Mouse (Mus musculus): ENCODE data around the gene Cdh22.

Gene Cdh22

DNA sequence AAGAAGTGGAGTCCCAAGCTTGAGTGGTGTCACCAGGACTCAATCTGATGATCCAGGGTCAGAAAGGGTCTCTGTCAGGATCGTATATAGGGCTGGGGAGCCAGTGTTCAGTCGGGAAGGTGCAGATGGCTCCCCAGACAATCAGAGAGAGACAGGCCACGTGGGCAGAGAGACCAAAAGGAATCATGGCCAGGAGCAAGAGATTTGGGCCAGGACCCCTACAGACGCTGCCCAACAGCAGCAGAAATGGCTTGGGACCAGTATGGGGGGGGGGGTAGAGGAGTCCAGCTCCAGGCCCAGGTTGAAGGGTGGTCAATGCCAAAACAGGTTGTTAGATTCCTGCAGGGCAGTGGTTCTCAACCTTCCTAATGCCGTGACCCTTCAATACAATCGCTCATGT is 29.2 kb downstream of the Cdh22 start:
- DNase-seq: no peak

DNA sequence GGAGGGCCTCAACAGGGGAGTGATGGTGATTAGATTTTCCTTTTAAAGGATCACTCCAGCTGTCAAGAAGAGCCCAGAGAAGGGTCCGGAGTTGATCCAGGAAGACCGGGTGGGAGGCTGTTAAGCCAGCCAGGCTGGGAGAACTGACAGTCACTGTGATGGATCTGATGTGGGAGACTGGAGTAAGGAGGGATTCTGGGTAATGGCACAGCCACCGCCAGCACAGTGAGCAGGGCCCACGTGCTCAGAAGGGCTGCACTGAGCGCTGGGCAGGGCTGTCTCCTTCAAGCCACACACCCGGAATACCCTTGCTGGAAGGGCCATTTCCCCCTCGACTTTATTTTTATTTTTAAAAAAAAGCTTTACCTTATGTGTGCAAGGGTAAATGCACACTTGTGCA is 29.7 kb downstream of the Cdh22 start:
- peak; percentile 63 for DNase-seq

DNA sequence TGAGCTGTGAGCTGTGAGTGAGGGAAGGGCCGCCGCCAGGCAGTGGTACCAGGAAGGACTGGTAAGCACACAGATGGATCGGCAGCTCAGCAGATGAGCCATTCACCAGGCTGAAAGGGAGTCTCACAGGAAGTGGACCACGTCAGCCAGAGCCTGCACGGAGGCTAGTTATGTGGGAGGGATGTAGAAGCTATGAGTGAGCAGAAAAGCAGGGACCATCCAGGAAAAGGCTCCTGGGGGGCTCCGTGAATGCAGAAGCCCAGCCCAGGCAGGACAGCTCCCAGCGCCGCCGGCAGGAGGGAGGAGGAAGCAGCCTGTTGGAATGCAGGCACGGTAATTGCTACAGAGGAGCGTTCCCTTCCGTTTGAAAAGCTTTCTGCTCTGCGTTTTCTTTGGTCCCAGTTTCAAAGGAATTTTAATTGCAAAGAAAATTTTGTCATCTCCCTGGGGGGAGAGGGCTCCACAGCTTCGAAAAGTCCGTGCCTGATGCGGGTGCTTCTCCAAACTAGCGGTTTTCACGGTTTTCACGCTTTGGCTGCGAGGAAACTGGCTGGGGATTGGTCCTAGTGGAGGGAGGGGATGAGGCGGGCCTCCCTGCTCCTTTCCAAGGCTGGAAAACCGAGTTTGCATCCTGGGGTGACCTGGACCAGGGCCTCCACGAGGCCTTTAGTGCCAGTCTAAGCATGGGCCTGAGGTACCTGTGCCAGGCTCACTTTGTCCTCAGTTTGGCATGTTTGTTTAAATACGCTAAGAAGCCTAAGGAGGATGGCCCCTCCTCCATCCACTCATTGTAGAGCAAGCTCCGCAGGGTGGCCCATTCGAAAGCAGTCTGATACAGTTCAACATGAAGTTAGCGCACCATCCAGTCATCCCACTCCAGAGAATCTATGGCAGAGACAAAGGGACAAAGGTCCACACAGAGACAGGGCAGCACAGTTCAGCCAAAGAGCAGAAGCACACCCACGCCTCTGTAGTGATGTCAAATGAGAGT is 32.6 kb downstream of the Cdh22 start:
- DNase-seq: peak; percentile 84

DNA sequence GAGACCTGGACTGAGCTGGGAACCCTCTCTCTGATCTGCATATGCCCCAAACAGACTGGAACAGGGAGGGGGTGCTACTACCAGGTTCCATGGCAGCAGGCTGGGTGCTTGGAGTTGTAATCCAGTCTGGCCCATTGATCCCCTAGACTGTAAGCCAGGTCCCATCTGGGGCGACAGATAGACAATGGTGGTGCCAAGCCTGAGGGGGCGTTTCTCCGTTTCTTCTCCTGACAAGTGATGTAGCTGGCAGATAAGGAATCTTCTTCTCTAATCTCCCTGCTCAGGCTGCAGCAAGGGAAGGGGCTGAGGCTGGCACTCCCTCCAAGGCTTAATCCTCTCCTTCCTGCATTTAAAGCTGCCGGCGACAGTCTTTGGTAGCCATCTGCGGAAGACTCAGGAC is 37.1 kb downstream of the Cdh22 start:
- DNase-seq: no peak

DNA sequence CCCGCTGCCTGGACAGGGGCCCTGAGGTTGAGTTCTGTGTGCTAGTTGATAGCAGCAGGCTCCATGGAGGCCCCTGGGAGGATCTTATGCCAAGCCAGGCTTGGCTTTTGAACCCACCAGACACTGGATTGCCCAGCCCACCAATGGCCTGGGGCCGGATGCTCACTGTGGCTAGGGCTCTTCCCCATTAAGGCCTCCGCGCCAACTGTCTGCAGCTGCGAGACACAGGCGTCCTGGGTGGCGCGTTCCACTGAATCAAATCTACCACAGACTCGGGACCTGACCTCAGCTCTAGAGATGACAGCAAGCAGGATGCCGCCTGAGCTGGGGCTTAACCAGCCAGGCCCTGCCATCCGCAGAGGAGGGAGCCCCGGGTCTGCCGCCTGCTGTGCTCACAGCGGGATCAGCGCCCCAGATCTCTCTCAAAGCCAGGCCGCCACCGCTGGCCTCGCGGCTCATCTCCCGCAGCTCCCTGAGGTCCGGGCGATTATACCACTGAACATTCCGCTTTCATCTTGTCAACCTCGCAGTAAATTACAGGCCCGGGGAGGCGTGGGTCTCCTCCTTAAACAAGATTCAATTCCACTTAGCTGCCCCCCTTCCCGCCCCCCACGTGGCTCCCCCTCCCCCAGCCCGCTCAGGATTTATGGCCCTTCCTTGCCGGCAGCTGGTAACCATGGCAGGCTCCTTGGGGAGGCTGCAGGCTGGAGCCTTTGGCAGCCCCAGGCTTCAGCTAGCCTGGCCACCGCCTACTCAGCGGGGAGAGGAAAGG is 39.1 kb downstream of the Cdh22 start:
- DNase-seq: no peak

DNA sequence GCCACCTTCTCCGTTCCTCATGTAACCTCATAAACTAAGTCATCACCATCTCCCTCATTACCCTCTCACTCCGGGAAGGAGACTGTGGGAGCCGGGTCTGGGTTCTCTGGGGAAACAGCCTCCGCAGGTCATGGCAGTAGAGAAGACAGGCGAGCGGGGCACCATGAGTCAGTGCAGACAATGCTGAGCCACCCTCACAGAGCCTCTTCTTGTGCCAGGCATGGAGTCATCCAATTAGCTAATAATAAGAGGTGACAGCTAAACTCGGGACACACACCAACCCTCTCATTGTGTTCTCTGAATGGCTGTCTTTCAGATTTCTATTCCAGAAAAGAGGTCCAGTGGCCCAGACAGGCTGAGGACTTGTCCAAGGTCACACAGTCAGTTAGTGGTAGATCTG is 43.2 kb downstream of the Cdh22 start:
- no peak for DNase-seq

DNA sequence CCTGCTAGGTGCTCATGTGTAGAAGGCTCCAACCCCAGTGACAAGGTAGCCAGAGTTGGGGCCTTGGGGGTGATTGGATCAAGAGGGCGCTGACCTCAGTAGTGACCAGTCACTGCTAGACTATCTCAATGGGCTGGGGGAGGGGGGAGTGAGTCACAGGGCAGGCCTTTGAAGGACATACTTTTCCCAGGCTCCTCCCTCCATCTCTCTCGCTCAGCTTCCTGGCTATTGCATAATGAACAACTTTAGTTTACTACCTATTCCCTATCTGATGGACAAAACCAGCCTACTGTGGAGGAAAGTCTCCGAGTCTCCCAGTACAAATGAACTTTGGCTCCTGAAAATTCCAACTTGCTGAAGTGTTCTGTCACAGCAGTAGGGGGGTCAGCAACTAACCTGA is 45.1 kb downstream of the Cdh22 start:
- no peak for DNase-seq

DNA sequence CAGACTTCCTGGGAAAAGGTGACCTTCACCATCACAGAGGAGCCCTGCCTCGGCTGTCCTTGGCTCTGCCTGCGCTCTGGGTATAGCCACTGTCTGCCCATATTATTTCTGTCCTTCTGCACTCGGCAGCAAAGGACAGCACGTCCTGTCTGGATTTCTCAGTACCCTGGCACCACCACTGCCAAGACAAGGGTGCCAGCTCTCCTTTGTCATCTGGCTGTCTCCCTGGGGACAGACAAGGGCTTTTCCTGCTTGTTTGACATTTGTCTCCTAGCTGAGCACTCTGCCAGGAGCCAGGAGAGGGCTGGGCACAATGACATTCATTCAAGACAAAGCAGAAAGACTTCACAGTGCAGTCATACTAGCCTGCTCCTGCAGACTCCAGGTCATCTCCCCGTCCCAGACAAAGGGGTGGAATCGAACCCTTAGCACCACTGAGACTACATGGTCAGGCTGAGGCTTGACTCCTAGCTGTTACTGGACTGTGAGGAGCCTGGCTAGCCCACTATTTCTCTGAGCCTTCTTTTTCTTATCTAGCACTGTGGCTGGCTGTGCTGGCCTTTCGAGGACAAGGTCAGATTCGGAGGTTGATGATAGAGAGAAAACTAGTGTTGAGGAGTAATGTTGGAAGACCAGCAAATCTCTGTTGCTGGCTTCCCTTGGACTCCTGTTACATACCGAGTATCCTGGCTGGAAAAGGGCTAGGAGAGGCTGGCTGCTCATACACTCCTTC is 46.8 kb downstream of the Cdh22 start:
- no peak for DNase-seq

DNA sequence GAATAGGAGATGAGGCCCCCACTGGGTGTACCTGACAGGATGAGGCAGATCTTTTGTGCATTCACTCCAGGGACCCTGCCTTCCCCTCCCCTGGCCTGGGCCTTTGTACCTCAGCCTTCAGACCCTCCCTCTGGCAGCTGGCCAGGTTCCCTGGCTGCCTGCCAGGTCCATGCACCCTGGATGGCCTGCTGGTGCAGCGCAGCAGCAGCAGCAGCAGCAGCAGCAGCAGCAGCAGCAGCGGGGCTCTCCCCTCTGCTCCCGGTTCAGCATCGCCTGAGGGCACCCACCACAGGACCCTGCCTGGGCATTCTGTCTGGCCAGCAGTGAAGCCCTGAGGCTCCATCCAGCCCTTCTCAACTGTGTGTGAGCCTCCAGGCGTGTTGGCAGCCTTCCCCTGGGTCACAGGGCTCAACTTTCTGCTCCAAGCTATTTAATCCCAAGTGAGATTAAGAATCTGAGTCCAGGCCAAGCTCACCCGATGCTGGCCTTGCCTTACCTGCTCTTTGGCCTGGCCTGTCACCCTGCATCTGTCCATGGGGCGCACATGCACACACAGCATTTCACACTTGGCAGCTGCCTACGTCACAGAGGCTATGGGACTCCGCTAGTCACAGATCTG is 50.5 kb downstream of the Cdh22 start:
- no peak for DNase-seq

DNA sequence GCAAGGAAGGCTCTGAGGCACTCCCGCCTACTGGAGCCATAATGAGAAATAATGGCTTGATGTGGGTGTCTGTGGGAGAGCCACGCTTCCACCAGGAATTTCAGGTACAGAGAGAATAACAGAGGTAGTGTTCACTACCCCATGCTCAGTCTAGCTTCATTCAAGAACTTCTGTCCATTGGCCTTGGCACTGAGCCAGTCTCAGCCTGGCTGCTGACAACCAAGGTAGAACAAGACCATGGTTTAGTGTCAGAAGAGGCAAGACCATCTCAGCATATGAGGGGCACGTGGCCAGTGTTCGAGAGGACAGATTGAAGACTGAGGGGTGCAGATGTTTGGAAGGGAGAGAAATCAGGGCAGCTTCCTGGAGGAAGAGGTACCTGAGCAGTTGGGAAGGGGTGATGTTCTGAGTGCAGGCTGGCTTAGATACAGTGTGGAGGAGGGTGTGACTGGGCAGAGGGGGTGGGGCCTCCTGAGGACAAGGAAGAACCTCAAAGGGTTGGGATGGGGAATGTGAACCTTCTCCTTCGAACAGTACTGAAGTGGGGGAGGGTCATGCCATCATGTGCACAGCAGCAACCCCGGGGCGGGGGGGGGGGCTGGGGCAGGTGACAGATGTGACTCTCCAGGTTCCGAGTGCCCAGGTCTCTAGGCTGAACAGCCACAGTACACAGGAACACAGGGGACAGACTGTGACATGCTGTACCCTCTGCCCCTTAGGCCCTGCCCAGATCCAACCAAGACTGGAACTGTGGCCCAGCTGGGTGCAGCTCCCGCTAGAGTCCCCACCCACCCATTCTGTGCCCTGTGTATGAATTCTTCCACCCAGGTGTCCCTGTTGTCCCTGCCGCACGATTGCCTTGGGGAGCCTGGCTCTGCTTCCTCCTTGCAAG is 52.3 kb downstream of the Cdh22 start:
- no peak for DNase-seq

DNA sequence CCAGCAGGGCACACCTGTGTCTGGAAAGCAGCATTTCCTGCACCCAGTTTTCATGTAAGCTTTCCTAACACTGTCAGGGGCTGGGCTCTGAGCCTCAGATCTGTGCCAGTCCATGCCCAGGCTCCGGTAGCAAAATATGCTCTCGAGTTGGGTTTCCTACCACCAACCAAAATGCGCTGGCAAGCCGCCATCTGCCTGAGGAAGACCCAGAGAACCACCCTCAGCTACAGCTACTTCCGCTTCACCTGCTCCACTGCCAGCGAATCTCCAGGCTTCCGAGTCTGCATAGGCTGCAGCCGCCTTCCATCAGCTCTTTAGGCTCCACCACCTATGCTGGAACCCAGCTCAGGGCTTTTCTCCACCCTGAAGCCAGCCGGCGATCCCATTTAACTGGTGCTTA is 55.4 kb downstream of the Cdh22 start:
- DNase-seq: no peak

DNA sequence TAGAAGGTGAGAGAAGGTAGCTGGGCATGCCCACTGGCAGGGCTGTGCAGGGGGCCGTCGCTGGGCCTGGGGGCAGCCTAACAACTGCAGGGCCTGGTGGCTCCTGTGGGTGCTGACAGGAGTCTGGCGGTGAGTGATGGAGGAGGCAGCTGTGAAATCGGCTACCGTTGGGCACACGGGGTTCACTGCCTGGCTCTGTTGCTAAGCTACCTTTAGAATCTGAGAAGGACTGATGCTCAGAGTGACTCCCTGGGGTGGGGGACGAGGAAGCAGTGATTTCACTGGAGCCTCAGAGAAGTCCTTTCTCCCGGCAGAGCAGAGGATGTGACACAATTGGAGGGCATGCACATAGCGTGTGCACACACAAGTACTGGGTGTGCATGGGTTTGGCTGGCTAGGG is 57.7 kb downstream of the Cdh22 start:
- DNase-seq: no peak

DNA sequence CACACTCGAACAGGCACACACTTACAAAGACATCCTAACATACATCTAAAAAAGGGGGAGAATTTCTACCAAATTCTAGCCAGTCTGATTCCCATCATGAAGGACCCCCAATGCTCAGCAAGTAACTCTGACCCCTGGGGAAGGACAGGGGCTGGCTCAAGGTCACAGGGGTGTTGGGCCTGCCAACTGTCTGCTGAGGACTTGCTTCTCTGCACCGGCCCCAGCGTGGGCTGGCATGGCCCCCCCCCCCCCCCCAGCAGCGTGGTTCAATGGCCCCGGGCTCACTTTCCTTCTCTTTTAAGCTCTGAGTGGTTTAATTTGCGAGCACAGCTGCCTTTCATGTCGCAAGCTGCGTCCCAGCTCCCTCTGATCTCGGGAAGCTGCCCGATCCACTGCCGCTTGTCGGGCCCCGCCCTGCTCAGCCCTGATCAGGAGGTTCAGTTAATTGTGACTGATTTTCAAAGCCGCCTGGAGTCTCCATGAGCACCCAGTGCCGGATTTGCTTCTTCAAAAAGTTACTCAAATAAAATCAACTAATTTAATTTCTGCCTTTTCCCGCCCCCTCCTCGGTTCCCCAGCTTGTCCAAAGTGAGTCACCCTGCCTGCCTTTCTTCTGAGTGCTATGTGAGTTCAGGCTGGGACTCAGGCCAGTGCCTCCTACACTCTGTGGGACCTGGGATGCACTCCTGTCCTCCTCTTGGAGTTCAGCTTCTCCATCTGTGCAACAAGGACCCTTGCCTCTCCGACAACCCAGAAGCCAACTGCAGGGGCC is 67.8 kb downstream of the Cdh22 start:
- DNase-seq: peak; percentile 82

DNA sequence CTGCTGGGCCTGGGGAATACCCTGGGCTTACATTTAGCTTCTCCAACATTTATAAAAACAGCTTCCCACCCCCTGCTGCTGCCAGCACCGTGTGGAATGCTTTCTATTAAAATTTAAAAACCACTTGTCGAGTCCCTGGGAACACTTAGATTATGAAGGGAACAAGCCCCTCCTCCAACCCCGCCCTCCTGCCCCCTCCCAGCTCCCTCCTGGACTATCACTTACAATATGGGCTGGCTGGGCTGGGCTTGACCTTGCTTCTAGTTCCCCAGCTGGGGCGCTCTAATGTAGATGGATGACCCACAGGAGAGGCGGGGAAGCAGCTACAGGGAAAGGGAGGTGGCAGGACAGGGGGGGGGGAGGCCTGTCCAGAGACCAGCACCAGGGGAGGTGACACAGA is 72.4 kb downstream of the Cdh22 start:
- DNase-seq: no peak

DNA sequence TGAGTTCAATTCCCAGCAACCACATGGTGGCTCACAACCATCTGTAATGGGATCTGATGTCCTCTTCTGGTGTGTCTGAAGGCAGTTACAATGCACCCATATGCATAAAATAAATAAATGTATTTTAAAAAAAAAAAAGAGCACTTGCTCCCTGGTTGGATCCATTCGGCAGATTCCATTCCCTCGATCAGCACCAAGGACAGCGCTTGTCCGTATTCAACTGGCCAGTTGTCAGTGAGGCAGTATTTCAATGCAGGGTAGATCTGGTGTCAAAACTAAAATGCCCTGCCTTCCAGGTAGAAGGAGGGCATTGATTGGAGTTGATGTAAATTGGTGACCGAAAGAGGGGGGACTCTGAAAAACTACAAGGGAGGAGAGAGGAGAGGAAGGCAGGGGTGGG is 74.2 kb downstream of the Cdh22 start:
- DNase-seq: no peak

DNA sequence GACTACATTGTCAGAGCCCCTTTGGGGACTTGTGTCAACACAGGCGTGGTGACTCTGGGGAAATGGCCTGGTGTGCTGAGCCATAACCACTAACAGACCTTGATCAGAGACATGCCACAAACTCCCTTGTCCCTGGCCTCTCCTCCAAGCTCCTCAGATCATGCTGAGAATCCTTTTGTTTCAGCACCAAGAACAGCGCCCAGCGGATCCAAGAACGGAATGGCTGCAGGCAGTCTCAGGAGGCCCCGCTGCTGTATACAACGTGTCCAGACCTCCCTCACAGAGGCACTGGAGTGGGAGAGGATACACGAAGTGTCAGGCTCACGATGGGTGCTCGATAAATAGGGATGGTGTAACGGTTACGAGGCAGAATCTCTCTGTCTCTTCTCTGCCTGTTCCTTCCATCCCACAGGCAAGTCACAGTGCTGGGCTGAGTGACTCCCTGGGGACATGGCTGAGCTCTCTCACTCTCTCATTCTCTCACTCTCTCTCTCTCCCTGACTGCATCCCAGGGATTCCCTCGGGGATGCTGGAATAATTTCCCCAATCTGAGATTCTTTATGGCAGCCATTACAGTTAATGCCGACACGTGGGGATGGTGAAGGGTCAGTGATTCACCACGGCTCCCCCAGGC is 75.5 kb downstream of the Cdh22 start:
- DNase-seq: no peak

DNA sequence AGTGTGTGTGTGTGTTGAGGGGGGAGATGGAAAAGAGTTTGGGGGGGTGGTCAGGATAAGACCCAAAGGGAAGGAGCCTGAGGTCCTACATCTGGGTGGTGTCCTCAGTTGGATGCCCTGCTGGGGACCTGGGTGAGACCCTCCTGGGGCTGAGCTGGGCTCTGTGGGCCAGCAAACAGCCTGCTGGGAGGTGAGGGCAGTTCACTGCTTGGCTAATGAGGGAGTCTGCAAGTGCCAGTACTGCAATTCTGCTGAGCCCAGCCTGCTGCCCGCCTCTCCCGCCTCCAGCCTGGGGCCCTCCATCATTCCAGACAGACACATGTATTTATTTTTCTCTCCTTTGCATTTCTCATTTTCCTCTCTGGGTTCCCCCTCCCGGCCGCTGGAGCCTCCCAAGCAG is 76.3 kb downstream of the Cdh22 start:
- no peak for DNase-seq

DNA sequence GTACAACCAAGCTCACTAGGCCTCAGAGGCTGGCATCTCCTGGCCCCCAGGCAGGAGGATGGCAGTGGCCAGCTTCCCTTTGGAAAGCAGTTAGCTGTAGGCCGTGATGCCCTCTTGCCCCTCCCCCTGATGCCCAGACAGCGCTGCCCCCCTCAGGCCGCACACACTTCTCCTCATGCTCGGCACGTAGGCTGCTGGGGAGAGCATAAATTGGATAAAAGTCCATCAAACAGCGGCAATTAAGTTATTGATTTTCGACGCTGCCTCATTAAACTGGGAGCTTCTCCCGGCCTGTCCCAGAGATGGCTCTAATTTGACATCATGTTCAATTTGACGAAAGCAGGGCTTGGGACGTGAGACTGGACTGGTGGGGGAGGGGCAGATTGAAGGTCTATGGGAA is 76.8 kb downstream of the Cdh22 start:
- DNase-seq: no peak

DNA sequence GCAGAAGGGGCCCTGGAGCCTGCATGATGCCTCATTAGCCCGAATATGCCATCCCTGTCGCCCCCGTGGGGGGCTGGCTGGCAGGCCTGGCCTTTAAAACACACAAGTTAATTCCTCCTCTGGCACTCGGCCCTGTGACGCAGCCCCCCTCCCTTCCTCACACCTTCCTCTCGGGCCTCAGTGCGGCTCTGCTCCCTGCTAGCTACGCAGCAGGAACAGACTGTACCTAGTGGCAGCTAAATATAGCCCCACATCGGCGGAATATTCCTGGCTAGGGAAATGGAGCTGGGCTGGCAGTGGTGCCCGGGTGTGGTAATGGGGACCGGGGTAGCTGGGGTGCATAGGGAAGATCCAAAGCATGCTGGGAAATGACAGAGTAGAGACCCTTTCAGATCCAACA is 81.6 kb downstream of the Cdh22 start:
- DNase-seq: peak; percentile 86

DNA sequence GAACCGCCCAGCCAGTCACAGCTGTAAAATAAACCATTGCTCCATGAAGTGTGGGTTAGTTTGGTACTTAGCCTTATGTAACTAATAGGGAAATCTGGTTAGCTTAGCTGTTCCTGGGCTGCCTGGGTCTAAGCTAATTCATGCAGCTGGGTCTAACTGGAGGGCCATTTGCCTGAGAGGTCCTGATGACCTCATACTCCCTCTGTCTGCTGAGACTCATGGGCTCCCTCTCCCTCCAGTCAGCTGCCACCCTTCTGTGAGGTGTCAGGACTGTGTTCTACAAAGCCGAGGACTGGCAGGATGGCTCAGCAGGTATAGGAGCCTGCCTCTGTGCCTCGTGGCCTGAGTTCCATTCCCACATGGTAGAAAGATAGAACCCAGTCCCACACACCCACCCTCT is 84.9 kb downstream of the Cdh22 start:
- no peak for DNase-seq

DNA sequence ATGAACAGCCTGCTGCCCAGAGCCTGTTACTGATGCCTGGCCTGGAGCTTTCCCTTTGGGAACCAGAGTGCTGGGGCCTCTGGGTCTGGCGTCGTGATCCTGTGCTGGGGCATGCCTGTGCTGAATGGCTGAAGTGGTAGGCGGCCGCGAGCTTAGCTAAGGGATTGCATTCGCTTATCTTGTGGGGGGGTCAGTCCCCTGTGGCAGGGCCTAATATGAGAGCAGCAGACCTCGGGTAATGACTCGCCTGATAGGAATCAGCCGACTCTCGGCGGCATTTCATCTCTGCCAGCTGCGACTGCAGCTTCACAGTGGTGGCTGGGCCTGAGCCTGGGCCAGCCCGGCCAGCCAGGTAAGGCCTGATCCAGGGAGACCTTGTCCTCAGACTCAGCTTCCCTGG is 88.8 kb downstream of the Cdh22 start:
- DNase-seq: no peak

Data from right cerebral cortex, adult 18-20 months (tissue).